In genomic region chr5:147915038-147915566, GRCm38 (mm10) we compare ENCODE assay signal across 11 mouse cellular contexts. TPM values are rescaled to one million over a fixed set of nuclear protein-coding genes. Genes with fewer than 3 reads are reported as not detected.
DNase-seq lines count a peak whose midpoint lies in the region; ATAC-seq and TF ChIP-seq lines count a peak whose summit lies in the region.
"Had no signal": no experiment of that assay in that cellular context is flagged by ENCODE, and none has a peak within 500 bp of the region (broad histone marks: within the 10 kb centered on the region; RNA-seq: fewer than 3 reads in every experiment).

No protein-coding gene starts in this region.

- no peak for ATAC-seq in kidney, postnatal 0 days (replicated peaks; ENCODE audit: low FRiP score, low read depth)
- no peak for ATAC-seq in kidney, embryonic 14.5 days (ENCODE audit: low FRiP score, low TSS enrichment)
- no peak for ATAC-seq in midbrain, embryonic 16.5 days
- no peak for ATAC-seq in midbrain, embryonic 13.5 days

- peaks cover 9% of the 10 kb centered on the region for H3K4me1 ChIP-seq in kidney, postnatal 0 days (replicated peaks; ENCODE audit: insufficient read depth, low read length)
- H3K4me1 ChIP-seq in kidney, embryonic 14.5 days (ENCODE audit: control insufficient read depth, insufficient read depth, low read length), result 0 out of 2 replicates have a peak, but pooled peaks cover 6% of the 10 kb centered on the region
- H3K4me1 ChIP-seq in midbrain, embryonic 16.5 days (ENCODE audit: control insufficient read depth, insufficient read depth, low read length), result no peaks in the 10 kb centered on the region
- H3K4me1 ChIP-seq in midbrain, embryonic 13.5 days (replicated peaks), result no peaks in the 10 kb centered on the region
- H3K4me1 ChIP-seq: neural tube, embryonic 12.5 days had no signal

- WGBS in kidney, postnatal 0 days, result 51% methylated on average over 6 of the region's 6 CpGs
- WGBS in kidney, embryonic 14.5 days, result 59% methylated on average over 6 of the region's 6 CpGs
- WGBS in midbrain, embryonic 16.5 days, result 55% methylated on average over 6 of the region's 6 CpGs
- WGBS in midbrain, embryonic 13.5 days, result 60% methylated on average over 6 of the region's 6 CpGs

- intact Hi-C loops in gastrocnemius, adult 2 months (cut with DNase I), result no loop called here

- H3K4me3 ChIP-seq in gastrocnemius, adult 2 months, result no peak overlapping the region
- H3K4me3 ChIP-seq in kidney, postnatal 0 days (replicated peaks; ENCODE audit: low read depth, low read length), result no peak overlapping the region
- H3K4me3 ChIP-seq in kidney, embryonic 14.5 days (ENCODE audit: low read length), result no peak overlapping the region
- no peak overlapping the region for H3K4me3 ChIP-seq in midbrain, embryonic 16.5 days (ENCODE audit: low read depth, low read length)
- no peak overlapping the region for H3K4me3 ChIP-seq in midbrain, embryonic 13.5 days (replicated peaks)
- H3K4me3 ChIP-seq: heart, embryonic 10.5 days; neural tube, embryonic 12.5 days had no signal

- H3K4me2 ChIP-seq in kidney, postnatal 0 days (ENCODE audit: low read length), result no peak overlapping the region
- H3K4me2 ChIP-seq in kidney, embryonic 14.5 days (replicated peaks; ENCODE audit: low read depth, low read length), result no peak overlapping the region
- no peak overlapping the region for H3K4me2 ChIP-seq in midbrain, embryonic 16.5 days (ENCODE audit: low read length)
- no peak overlapping the region for H3K4me2 ChIP-seq in midbrain, embryonic 13.5 days (replicated peaks)
- H3K4me2 ChIP-seq: neural tube, embryonic 12.5 days had no signal

- H3K9ac ChIP-seq in kidney, postnatal 0 days (ENCODE audit: low read depth, low read length), result no peak overlapping the region
- no peak overlapping the region for H3K9ac ChIP-seq in kidney, embryonic 14.5 days (ENCODE audit: low read depth, low read length)
- no peak overlapping the region for H3K9ac ChIP-seq in midbrain, embryonic 16.5 days (ENCODE audit: low read depth, low read length)
- H3K9ac ChIP-seq in midbrain, embryonic 13.5 days (replicated peaks), result no peak overlapping the region
- H3K9ac ChIP-seq: neural tube, embryonic 12.5 days had no signal

- H3K9me3 ChIP-seq in kidney, postnatal 0 days (replicated peaks; ENCODE audit: low read length), result no peaks in the 10 kb centered on the region
- no peaks in the 10 kb centered on the region for H3K9me3 ChIP-seq in kidney, embryonic 14.5 days (ENCODE audit: control insufficient read depth, low read length)
- H3K9me3 ChIP-seq in midbrain, embryonic 16.5 days (replicated peaks; ENCODE audit: control insufficient read depth, low read length, poor library complexity, severe bottlenecking), result no peaks in the 10 kb centered on the region
- H3K9me3 ChIP-seq in midbrain, embryonic 13.5 days, result no peaks in the 10 kb centered on the region
- H3K9me3 ChIP-seq: heart, embryonic 10.5 days; neural tube, embryonic 12.5 days had no signal

- no peaks in the 10 kb centered on the region for H3K27me3 ChIP-seq in kidney, postnatal 0 days (ENCODE audit: insufficient read depth, low read length)
- no peaks in the 10 kb centered on the region for H3K27me3 ChIP-seq in kidney, embryonic 14.5 days (ENCODE audit: control insufficient read depth, insufficient read depth, low read length)
- no peaks in the 10 kb centered on the region for H3K27me3 ChIP-seq in midbrain, embryonic 16.5 days (ENCODE audit: control insufficient read depth, insufficient read depth, low read depth, low read length)
- no peaks in the 10 kb centered on the region for H3K27me3 ChIP-seq in midbrain, embryonic 13.5 days
- H3K27me3 ChIP-seq: neural tube, embryonic 12.5 days had no signal

- no peak for DNase-seq in gastrocnemius, adult 2 months
- no peak for DNase-seq in gastrocnemius, postnatal 4 days (ENCODE audit: low spot score in 2 of 2)
- DNase-seq in kidney, postnatal 0 days (ENCODE audit: low spot score), result peak; percentile 53
- DNase-seq in spleen, postnatal 4 days (ENCODE audit: low spot score in 2 of 2), result no peak
- no peak for DNase-seq in spleen, postnatal 36 days (ENCODE audit: low spot score in 2 of 2)
- DNase-seq: cerebellum, postnatal 36 days had no signal

- no peak overlapping the region for H3K27ac ChIP-seq in gastrocnemius, adult 2 months
- H3K27ac ChIP-seq in kidney, postnatal 0 days, result no peak overlapping the region
- H3K27ac ChIP-seq in kidney, embryonic 14.5 days (ENCODE audit: low read depth, low read length), result no peak overlapping the region
- 0 out of 2 replicates have a peak overlapping the region, but pooled peaks have one; percentile 17 for H3K27ac ChIP-seq in midbrain, embryonic 16.5 days (ENCODE audit: low read length)
- H3K27ac ChIP-seq in midbrain, embryonic 13.5 days, result no peak overlapping the region
- H3K27ac ChIP-seq: heart, embryonic 10.5 days; neural tube, embryonic 12.5 days had no signal

- peak; percentile 25; the same call in 1 of the 2 replicates for TF ChIP-seq CTCF in gastrocnemius, adult 2 months (IDR thresholded peaks at IDR 0.05)
- TF ChIP-seq CTCF in kidney, postnatal 0 days (IDR thresholded peaks at IDR 0.05; ENCODE audit: low read depth), result peak; percentile 48

- no peaks in the 10 kb centered on the region for H3K36me3 ChIP-seq in kidney, postnatal 0 days (ENCODE audit: insufficient read depth, low read length)
- H3K36me3 ChIP-seq in kidney, embryonic 14.5 days (ENCODE audit: control insufficient read depth, insufficient read depth, low read length), result no peaks in the 10 kb centered on the region
- H3K36me3 ChIP-seq in midbrain, embryonic 16.5 days (ENCODE audit: control insufficient read depth, insufficient read depth, low read length), result no peaks in the 10 kb centered on the region
- H3K36me3 ChIP-seq in midbrain, embryonic 13.5 days, result no peaks in the 10 kb centered on the region
- H3K36me3 ChIP-seq: heart, embryonic 10.5 days; neural tube, embryonic 12.5 days had no signal

RNA-seq across cellular contexts. Expression of gene Slc46a3, which starts 20.5 kb away (rescaled TPM):
- total RNA-seq in gastrocnemius, adult 2 months (2021), result 10 to 100 TPM in 1 of 2 experiments, 1 to 10 TPM in 1; 9.0 to 10.6 TPM
- total RNA-seq in gastrocnemius, postnatal 4 days (2021), result 1 to 10 TPM; 3.4 to 4.3 TPM
- 2.9 and 3.0 TPM in 2 replicates for polyA plus RNA-seq in kidney, postnatal 0 days (2015; fragmentation: Nextera tagmentation; extraction: Ambion mirVana)
- polyA plus RNA-seq in kidney, embryonic 14.5 days (2014; fragmentation: Nextera tagmentation; extraction: Ambion mirVana), result 1.2 and 1.8 TPM in 2 replicates
- polyA plus RNA-seq in midbrain, embryonic 16.5 days (2015; fragmentation: Nextera tagmentation; extraction: Ambion mirVana), result 5.0 and 5.4 TPM in 2 replicates
- polyA plus RNA-seq in midbrain, embryonic 13.5 days (2015; fragmentation: Nextera tagmentation; extraction: Ambion mirVana), result 4.6 and 4.8 TPM in 2 replicates

RNA-seq across cellular contexts. Expression of gene Mtus2, which starts 42.0 kb away (rescaled TPM):
- total RNA-seq in gastrocnemius, adult 2 months (2021), result under 1 TPM; 0.08 to 0.15 TPM
- total RNA-seq in gastrocnemius, postnatal 4 days (2021), result 1 to 10 TPM; 2.6 TPM
- polyA plus RNA-seq in kidney, postnatal 0 days (2015; fragmentation: Nextera tagmentation; extraction: Ambion mirVana), result 3.2 and 4.1 TPM in 2 replicates
- 2.3 and 3.3 TPM in 2 replicates for polyA plus RNA-seq in kidney, embryonic 14.5 days (2014; fragmentation: Nextera tagmentation; extraction: Ambion mirVana)
- 42.1 and 47.7 TPM in 2 replicates for polyA plus RNA-seq in midbrain, embryonic 16.5 days (2015; fragmentation: Nextera tagmentation; extraction: Ambion mirVana)
- polyA plus RNA-seq in midbrain, embryonic 13.5 days (2015; fragmentation: Nextera tagmentation; extraction: Ambion mirVana), result 35.1 and 38.1 TPM in 2 replicates

RNA-seq across cellular contexts. Expression of gene Pomp, which starts 54.8 kb away (rescaled TPM):
- total RNA-seq in gastrocnemius, adult 2 months (2021), result 100 to 1,000 TPM; 141 to 146 TPM
- 100 to 1,000 TPM; 128 to 151 TPM for total RNA-seq in gastrocnemius, postnatal 4 days (2021)
- polyA plus RNA-seq in kidney, postnatal 0 days (2015; fragmentation: Nextera tagmentation; extraction: Ambion mirVana), result 521 and 525 TPM in 2 replicates
- 495 and 603 TPM in 2 replicates for polyA plus RNA-seq in kidney, embryonic 14.5 days (2014; fragmentation: Nextera tagmentation; extraction: Ambion mirVana)
- polyA plus RNA-seq in midbrain, embryonic 16.5 days (2015; fragmentation: Nextera tagmentation; extraction: Ambion mirVana), result 500 and 511 TPM in 2 replicates
- 522 and 549 TPM in 2 replicates for polyA plus RNA-seq in midbrain, embryonic 13.5 days (2015; fragmentation: Nextera tagmentation; extraction: Ambion mirVana)
